Mouse (Mus musculus): ENCODE results near the gene Hrh2. TPM values are rescaled to one million over a fixed set of nuclear protein-coding genes. Genes with fewer than 3 reads are reported as not detected.
A peak's percentile ranks its signal among the peaks of the same experiment; 100 is the strongest.

The Hrh2 gene
- polyA plus RNA-seq, 1 experiment from 2014 or later: not detected

DNA sequence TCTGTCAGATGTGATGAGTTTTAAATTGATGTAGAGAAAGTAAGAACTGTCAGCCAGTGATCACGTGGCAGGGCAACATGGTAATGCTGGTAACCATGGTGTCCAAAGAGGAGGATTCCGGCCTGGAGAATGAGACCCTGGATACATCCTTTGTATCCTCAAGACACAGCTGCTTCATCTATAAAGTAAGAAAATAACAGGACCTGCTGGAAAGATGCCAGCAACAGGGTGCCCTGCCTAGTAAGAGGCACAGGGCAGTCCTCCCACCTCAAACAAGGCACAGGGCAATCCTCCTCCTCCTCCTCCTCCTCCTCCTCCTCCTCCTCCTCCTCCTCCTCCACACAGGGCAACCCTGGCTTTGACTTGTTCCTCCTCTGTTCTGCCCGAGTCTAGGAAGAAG, 77.2 kb downstream of the Hrh2 start:
- WGBS: 71% methylated on average over 3 of the region's 3 CpGs
- H3K27ac ChIP-seq (ENCODE audit: low read length): no peak overlapping the region
- H3K4me2 ChIP-seq (replicated peaks; ENCODE audit: low read depth, low read length): no peak overlapping the region
- no peak for ATAC-seq (ENCODE audit: low FRiP score, low TSS enrichment)
- no peaks in the 10 kb centered on the region for H3K27me3 ChIP-seq (ENCODE audit: insufficient read depth, low read length)
- H3K36me3 ChIP-seq (ENCODE audit: insufficient read depth, low read length): no peaks in the 10 kb centered on the region
- no peak overlapping the region for H3K9ac ChIP-seq (replicated peaks; ENCODE audit: low read length)
- no peaks in the 10 kb centered on the region for H3K4me1 ChIP-seq (ENCODE audit: insufficient read depth, low read length)
- no peak overlapping the region for H3K4me3 ChIP-seq (ENCODE audit: low read length)
- no peaks in the 10 kb centered on the region for H3K9me3 ChIP-seq (ENCODE audit: low read length)

DNA sequence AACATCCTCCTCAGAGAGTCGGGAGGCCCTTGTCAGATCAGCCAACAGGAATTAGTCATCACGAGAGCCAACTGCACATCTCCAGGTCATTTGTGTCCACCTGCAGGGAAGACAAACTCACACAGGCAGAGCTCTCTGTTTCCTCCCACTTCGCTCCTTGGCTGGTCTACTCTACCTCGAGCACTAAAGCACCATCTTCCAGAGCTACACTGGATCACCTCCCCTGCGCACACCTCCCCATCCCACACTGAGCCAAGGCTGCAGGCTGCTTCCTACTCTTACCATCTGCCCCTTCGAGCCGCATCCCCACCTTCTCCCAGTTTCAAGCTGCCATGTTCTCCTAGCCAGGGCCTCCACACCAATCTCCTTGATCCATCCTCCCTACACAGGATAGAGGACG, 77.7 kb downstream of the Hrh2 start:
- 73% methylated on average over 8 of the region's 8 CpGs for WGBS
- ATAC-seq (ENCODE audit: low FRiP score, low TSS enrichment): no peak

DNA sequence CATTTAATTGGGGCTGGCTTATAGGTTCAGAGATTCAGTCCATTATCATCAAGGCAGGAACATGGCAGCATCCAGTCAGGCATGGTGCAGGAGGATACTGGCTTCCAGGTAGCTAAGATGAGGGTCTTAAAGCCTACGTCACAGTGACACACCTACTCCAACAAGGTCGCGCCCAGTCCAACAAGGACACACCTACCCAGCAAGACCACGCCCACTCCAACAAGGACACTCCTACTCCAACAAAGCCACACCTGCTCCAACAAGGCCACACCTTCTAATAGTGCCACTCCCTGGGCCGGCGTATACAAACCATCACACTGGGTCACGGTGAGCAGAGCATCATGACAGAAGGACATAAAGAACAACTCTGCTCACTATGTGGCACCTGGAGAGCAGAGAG, 80.1 kb downstream of the Hrh2 start:
- H3K27ac ChIP-seq (ENCODE audit: low read length): no peak overlapping the region

More for the DNA sequence above, 77.7 kb downstream of the Hrh2 start:
- no peak overlapping the region for H3K9ac ChIP-seq (replicated peaks; ENCODE audit: low read length)
- H3K27me3 ChIP-seq (ENCODE audit: insufficient read depth, low read length): no peaks in the 10 kb centered on the region
- no peak overlapping the region for H3K4me2 ChIP-seq (replicated peaks; ENCODE audit: low read depth, low read length)
- no peak overlapping the region for H3K4me3 ChIP-seq (ENCODE audit: low read length)
- no peaks in the 10 kb centered on the region for H3K36me3 ChIP-seq (ENCODE audit: insufficient read depth, low read length)
- H3K4me1 ChIP-seq (ENCODE audit: insufficient read depth, low read length): no peaks in the 10 kb centered on the region
- H3K27ac ChIP-seq (ENCODE audit: low read length): no peak overlapping the region
- H3K9me3 ChIP-seq (ENCODE audit: low read length): no peaks in the 10 kb centered on the region

DNA sequence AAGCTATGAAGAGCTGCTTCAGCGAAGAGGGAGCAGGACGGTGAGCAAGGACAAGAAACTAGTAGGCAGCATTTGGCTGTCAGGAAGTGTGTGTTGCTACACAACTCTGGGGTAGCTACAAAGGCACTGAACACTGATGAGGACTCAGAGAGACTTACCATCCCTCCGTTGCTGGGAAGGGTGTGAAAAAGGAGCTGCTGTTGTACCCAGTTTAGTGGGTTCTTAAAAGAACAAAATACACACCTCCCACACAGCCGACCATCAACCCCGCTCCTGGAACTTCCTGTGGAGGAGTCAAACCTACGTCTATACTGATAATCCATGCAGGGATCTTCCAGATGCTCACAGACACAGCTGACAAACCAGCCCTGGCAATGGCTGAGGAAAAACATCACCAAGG, 85.5 kb downstream of the Hrh2 start:
- WGBS: 71% methylated on average over 6 of the region's 6 CpGs
- Histone ChIP-seq H3K27me3 (ENCODE audit: insufficient read depth, low read length) (no peaks in the 10 kb centered on the region), H3K4me2 (replicated peaks; ENCODE audit: low read depth, low read length) (no peak overlapping the region)

More for the DNA sequence above, 80.1 kb downstream of the Hrh2 start:
- 92% methylated on average over 7 of the region's 7 CpGs for WGBS
- Histone ChIP-seq H3K27me3 (ENCODE audit: insufficient read depth, low read length) (no peaks in the 10 kb centered on the region), H3K9ac (replicated peaks; ENCODE audit: low read length) (no peak overlapping the region), H3K4me2 (replicated peaks; ENCODE audit: low read depth, low read length) (no peak overlapping the region), H3K9me3 (ENCODE audit: low read length) (no peaks in the 10 kb centered on the region), H3K4me1 (ENCODE audit: insufficient read depth, low read length) (no peaks in the 10 kb centered on the region), H3K36me3 (ENCODE audit: insufficient read depth, low read length) (no peaks in the 10 kb centered on the region), H3K4me3 (ENCODE audit: low read length) (no peak overlapping the region)
- ATAC-seq (ENCODE audit: low FRiP score, low TSS enrichment): no peak

DNA sequence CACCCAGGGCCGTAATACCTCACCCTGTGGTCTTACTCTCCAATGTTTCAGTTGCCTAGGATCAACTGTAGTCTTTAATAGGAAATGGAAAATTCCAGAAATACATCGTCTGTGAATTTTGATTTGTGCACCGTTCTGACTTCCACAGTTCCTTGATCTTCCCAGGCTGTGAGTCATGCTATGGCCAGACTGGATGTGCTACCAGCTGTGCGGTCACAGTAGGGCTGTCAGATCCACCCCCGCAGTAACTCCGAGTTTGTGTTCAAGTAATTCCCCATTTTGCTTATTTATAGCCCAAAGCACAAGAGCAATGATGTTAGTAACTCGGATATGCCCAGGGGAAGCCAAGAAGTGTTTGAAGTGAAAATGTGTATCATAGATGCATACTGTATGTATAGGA, 88.4 kb downstream of the Hrh2 start:
- no peak for ATAC-seq (ENCODE audit: low FRiP score, low TSS enrichment)
- Histone ChIP-seq H3K27me3 (ENCODE audit: insufficient read depth, low read length) (no peaks in the 10 kb centered on the region), H3K9me3 (ENCODE audit: low read length) (peaks cover 5% of the 10 kb centered on the region), H3K4me2 (replicated peaks; ENCODE audit: low read depth, low read length) (no peak overlapping the region), H3K4me3 (ENCODE audit: low read length) (no peak overlapping the region), H3K4me1 (ENCODE audit: insufficient read depth, low read length) (peaks cover 8% of the 10 kb centered on the region), H3K36me3 (ENCODE audit: insufficient read depth, low read length) (no peaks in the 10 kb centered on the region), H3K9ac (replicated peaks; ENCODE audit: low read length) (no peak overlapping the region), H3K27ac (ENCODE audit: low read length) (no peak overlapping the region)
- WGBS: 66% methylated on average over 7 of the region's 7 CpGs

More for the DNA sequence above, 85.5 kb downstream of the Hrh2 start:
- Histone ChIP-seq H3K27ac (ENCODE audit: low read length) (no peak overlapping the region), H3K4me3 (ENCODE audit: low read length) (no peak overlapping the region), H3K9me3 (ENCODE audit: low read length) (peaks cover 5% of the 10 kb centered on the region), H3K4me1 (ENCODE audit: insufficient read depth, low read length) (peaks cover 3% of the 10 kb centered on the region), H3K9ac (replicated peaks; ENCODE audit: low read length) (no peak overlapping the region), H3K36me3 (ENCODE audit: insufficient read depth, low read length) (no peaks in the 10 kb centered on the region)
- no peak for ATAC-seq (ENCODE audit: low FRiP score, low TSS enrichment)

DNA sequence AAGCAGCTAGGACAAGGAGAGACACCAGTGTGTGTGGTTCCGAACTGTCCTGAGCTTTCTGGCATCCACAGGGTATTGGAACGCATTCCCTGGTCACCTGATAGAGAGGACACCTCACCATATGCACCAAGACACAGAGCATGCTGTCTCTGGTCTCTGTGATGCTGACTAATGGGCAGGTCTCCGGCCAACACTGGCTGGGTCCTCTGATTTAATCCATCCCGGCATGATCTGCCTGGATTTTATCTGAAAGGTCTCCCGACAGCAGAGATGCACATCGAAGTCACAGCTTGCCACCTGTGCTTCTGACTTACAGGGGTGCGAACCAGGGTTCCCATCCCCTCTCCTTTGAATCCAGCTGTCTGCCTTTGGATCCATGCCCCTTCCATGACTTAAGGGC, 89.2 kb downstream of the Hrh2 start:
- no peak overlapping the region for H3K4me3 ChIP-seq (ENCODE audit: low read length)
- peaks cover 5% of the 10 kb centered on the region for H3K9me3 ChIP-seq (ENCODE audit: low read length)
- no peak overlapping the region for H3K4me2 ChIP-seq (replicated peaks; ENCODE audit: low read depth, low read length)
- H3K27me3 ChIP-seq (ENCODE audit: insufficient read depth, low read length): no peaks in the 10 kb centered on the region
- no peak overlapping the region for H3K9ac ChIP-seq (replicated peaks; ENCODE audit: low read length)
- no peaks in the 10 kb centered on the region for H3K36me3 ChIP-seq (ENCODE audit: insufficient read depth, low read length)
- 77% methylated on average over 7 of the region's 7 CpGs for WGBS
- ATAC-seq (ENCODE audit: low FRiP score, low TSS enrichment): no peak
- peaks cover 8% of the 10 kb centered on the region for H3K4me1 ChIP-seq (ENCODE audit: insufficient read depth, low read length)
- no peak overlapping the region for H3K27ac ChIP-seq (ENCODE audit: low read length)

DNA sequence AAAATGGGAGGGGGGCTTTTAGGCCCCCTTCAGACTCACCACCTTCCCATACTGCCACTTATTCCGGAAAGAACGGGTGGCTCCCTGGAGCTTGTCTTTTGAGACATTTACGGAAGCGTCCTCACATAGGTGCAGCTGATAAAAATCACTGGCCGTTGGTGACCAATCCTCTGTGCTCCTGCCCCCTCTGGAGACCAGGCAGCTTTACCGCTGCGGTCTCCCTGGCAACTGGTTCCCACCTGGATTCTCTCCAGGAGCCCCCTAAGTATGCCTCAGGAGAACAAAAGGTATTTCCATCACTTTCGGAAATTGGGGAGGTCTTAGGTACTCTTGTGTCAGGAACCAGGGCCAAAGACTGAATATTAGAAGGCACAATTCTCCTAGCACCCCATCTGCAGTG, 89.7 kb downstream of the Hrh2 start:
- ATAC-seq (ENCODE audit: low FRiP score, low TSS enrichment): no peak
- H3K9ac ChIP-seq (replicated peaks; ENCODE audit: low read length): no peak overlapping the region
- WGBS: 35% methylated on average over 8 of the region's 8 CpGs

DNA sequence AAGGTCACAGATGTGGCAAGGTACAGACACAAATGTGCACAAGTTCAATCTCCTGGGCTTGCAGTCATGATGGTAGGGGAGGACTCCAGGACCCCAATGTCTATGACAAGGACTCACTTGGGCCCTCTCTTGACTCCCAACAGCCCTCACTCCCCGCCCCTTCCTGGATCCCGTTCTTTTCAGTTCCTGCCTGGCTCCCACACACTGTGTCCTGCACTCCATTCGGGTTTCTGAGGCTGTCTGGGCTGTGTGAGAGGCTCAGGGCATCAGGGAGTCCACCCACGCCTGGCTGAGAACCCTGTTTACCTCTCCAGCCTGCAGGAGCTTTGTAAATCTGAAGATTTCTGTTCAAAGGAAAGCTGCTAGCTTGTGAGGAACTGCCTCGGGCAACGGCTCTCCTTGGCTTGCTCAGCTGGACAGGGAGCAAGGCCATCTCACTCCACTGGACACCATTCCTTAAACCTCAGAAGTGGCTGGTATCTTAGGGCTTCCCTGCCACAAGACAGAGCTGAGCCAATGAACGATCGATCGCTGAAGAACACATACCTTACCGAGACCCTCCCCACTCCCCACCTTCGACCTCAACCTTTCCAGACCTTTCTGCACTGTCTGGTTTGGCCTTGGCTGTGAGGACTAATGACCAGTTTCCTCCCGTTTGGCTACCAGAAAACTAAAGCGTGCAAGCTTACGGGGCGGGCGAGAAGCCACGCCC, 90.4 kb downstream of the Hrh2 start:
- H3K9me3 ChIP-seq (ENCODE audit: low read length): peaks cover 5% of the 10 kb centered on the region
- 0 out of 2 replicates have a peak overlapping the region, but pooled peaks have one; percentile 41 for H3K9ac ChIP-seq (replicated peaks; ENCODE audit: low read length)
- peaks cover 8% of the 10 kb centered on the region for H3K4me1 ChIP-seq (ENCODE audit: insufficient read depth, low read length)
- H3K27ac ChIP-seq (ENCODE audit: low read length): no peak overlapping the region
- 0 out of 2 replicates have a peak, but pooled peaks have one; percentile 39 for ATAC-seq (ENCODE audit: low FRiP score, low TSS enrichment)
- H3K4me3 ChIP-seq (ENCODE audit: low read length): peak overlapping the region; percentile 19
- no peaks in the 10 kb centered on the region for H3K36me3 ChIP-seq (ENCODE audit: insufficient read depth, low read length)
- H3K27me3 ChIP-seq (ENCODE audit: insufficient read depth, low read length): no peaks in the 10 kb centered on the region
- H3K4me2 ChIP-seq (replicated peaks; ENCODE audit: low read depth, low read length): peak overlapping the region; percentile 51
- 9% methylated on average over 17 of the region's 17 CpGs for WGBS

More for the DNA sequence above, 89.7 kb downstream of the Hrh2 start:
- peaks cover 8% of the 10 kb centered on the region for H3K4me1 ChIP-seq (ENCODE audit: insufficient read depth, low read length)
- peaks cover 5% of the 10 kb centered on the region for H3K9me3 ChIP-seq (ENCODE audit: low read length)
- no peaks in the 10 kb centered on the region for H3K27me3 ChIP-seq (ENCODE audit: insufficient read depth, low read length)
- H3K4me2 ChIP-seq (replicated peaks; ENCODE audit: low read depth, low read length): no peak overlapping the region
- no peak overlapping the region for H3K4me3 ChIP-seq (ENCODE audit: low read length)
- no peaks in the 10 kb centered on the region for H3K36me3 ChIP-seq (ENCODE audit: insufficient read depth, low read length)
- no peak overlapping the region for H3K27ac ChIP-seq (ENCODE audit: low read length)

DNA sequence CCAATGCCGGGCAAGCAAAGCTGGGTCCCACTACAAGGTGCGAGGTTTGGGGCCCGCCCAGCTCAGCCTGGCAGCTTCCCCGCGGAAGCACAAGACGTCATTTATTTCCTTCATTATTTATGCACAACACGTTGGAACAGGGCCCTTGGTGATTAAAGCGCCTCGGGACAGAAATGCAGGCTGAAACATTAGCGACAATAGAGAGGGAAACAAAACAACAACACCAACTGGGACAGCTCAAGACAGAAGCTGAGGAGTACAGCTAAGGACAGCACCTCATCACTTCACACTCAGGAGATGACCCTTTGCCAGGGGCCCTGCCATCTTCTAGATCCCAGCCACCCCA, 90.9 kb downstream of the Hrh2 start:
- WGBS: 2% methylated on average over 10 of the region's 10 CpGs
- H3K9ac ChIP-seq (replicated peaks; ENCODE audit: low read length): no peak overlapping the region
- ATAC-seq (ENCODE audit: low FRiP score, low TSS enrichment): no peak

More for the DNA sequence above, 90.9 kb downstream of the Hrh2 start:
- peaks cover 8% of the 10 kb centered on the region for H3K4me1 ChIP-seq (ENCODE audit: insufficient read depth, low read length)
- no peaks in the 10 kb centered on the region for H3K27me3 ChIP-seq (ENCODE audit: insufficient read depth, low read length)
- peaks cover 3% of the 10 kb centered on the region for H3K9me3 ChIP-seq (ENCODE audit: low read length)
- no peaks in the 10 kb centered on the region for H3K36me3 ChIP-seq (ENCODE audit: insufficient read depth, low read length)
- H3K4me2 ChIP-seq (replicated peaks; ENCODE audit: low read depth, low read length): peak overlapping the region; percentile 51
- H3K4me3 ChIP-seq (ENCODE audit: low read length): peak overlapping the region; percentile 19
- no peak overlapping the region for H3K27ac ChIP-seq (ENCODE audit: low read length)

Data from kidney, embryonic 16.5 days (tissue).